Mouse (Mus musculus) myocyte (in vitro differentiated cells): Measurements from ENCODE around the gene St8sia4.

ENCODE experiments used
- CEBPB ChIP-seq: IDR thresholded peaks from 2 replicates; pipeline ENCODE4 v1.6.1; 2011; ENCODE audit warnings: mild to moderate bottlenecking, moderate library complexity; ENCODE audit not compliant: poor library complexity, insufficient read depth, severe bottlenecking
- MYOD1 ChIP-seq, 3 experiments: IDR thresholded peaks; one replicate each; pipeline ENCODE4 v1.6.1; 2011; ENCODE audit warnings: control low read depth in 2 of 3, low read depth in 2 of 3, mild to moderate bottlenecking in 2 of 3, moderate library complexity in 1 of 3; ENCODE audit not compliant: insufficient read length in 2 of 3, control insufficient read depth in 1 of 3
- MYOG ChIP-seq, 3 experiments: IDR thresholded peaks; one replicate each; pipeline ENCODE4 v1.6.1; 2011; ENCODE audit warnings: control low read depth in 2 of 3, low read depth in 2 of 3, mild to moderate bottlenecking in 2 of 3; ENCODE audit not compliant: insufficient read length in 2 of 3, control insufficient read depth in 1 of 3, insufficient read depth in 1 of 3
- POLR2A ChIP-seq: IDR thresholded peaks from one replicate; pipeline ENCODE4 v1.6.1; 2011; ENCODE audit warnings: low read depth, mild to moderate bottlenecking, control low read depth, moderate library complexity; ENCODE audit not compliant: insufficient read length
- TCF3 ChIP-seq: IDR thresholded peaks from one replicate; pipeline ENCODE4 v1.6.1; 2011; ENCODE audit warnings: low read depth, control low read depth; ENCODE audit not compliant: insufficient read length
- USF1 ChIP-seq: IDR thresholded peaks from one replicate; pipeline ENCODE4 v1.6.1; 2011; ENCODE audit warnings: low read depth, mild to moderate bottlenecking, control low read depth, moderate library complexity

GRCm38 (mm10) chr1:95709181-95709580, 41.8 kb upstream of the St8sia4 start:
- no peak for TF ChIP-seq MYOG (IDR thresholded peaks at IDR 0.05; ENCODE audit: control insufficient read depth in 1 of 3, insufficient read depth in 1 of 3, insufficient read length in 2 of 3, low read depth in 2 of 3)
- TF ChIP-seq POLR2A, result no peak
- TF ChIP-seq CEBPB, result no peak
- TF ChIP-seq TCF3, result no peak
- TF ChIP-seq MYOD1 (IDR thresholded peaks at IDR 0.05; ENCODE audit: control insufficient read depth in 1 of 3, insufficient read length in 2 of 3, low read depth in 2 of 3), result no peak
- no peak for TF ChIP-seq USF1
